Mouse (Mus musculus): ENCODE results near the gene CT030661.1.
"Not testable (repeated sequence)": the region's sequence is repeated elsewhere in the genome, so short reads cannot be mapped to it uniquely, and the experiment has no call there.

Gene CT030661.1

GRCm38 (mm10) chr17:22314730-22315226, at the start of gene CT030661.1:
Gene CT030661.1 (minus strand): TSS chr17:22314837.
- in situ Hi-C loops (cut with MboI; ENCODE audit: low pct_unique_long_range_greater_than_20kb in 1 of 2, low sequenced_read_pairs in 2 of 2, unreplicated experiment in 1 of 2), result loop anchor here in 1 of 2 experiments (10.0 kb wide), 1 partner anchor 150 kb away; the partner anchor contains the start of gene Zfp947

- in situ Hi-C loops (cut with MboI; ENCODE audit: low pct_unique_long_range_greater_than_20kb in 1 of 2, low sequenced_read_pairs in 2 of 2, unreplicated experiment in 1 of 2), result no loop called here
Observed at GRCm38 (mm10) chr17:22363895-22364294, 49.3 kb upstream of the CT030661.1 start.

GRCm38 (mm10) chr17:22361101-22361781, 46.6 kb upstream of the CT030661.1 start, which contains the start of the genes Zfp944 and Zfp758:
Gene Zfp944 (minus strand): TSS chr17:22361400.
Gene Zfp758 (plus strand): TSS chr17:22361453.
- in situ Hi-C loops (cut with MboI; ENCODE audit: low pct_unique_long_range_greater_than_20kb in 1 of 2, low sequenced_read_pairs in 2 of 2, unreplicated experiment in 1 of 2), result not testable (repeated sequence)

- in situ Hi-C loops (cut with MboI; ENCODE audit: low pct_unique_long_range_greater_than_20kb in 1 of 2, low sequenced_read_pairs in 2 of 2, unreplicated experiment in 1 of 2), result no loop called here
Observed at GRCm38 (mm10) chr17:22360572-22360971, 45.9 kb upstream of the CT030661.1 start.

- in situ Hi-C loops (cut with MboI; ENCODE audit: low pct_unique_long_range_greater_than_20kb in 1 of 2, low sequenced_read_pairs in 2 of 2, unreplicated experiment in 1 of 2), result loop anchor here in 1 of 2 experiments (5.0 kb wide), 1 partner anchor 65 kb away; no protein-coding TSS in a partner anchor
Observed at GRCm38 (mm10) chr17:22352794-22353193, 38.2 kb upstream of the CT030661.1 start.

GRCm38 (mm10) chr17:22315247-22315646, 610 bp upstream of the CT030661.1 start:
- in situ Hi-C loops (cut with MboI; ENCODE audit: low pct_unique_long_range_greater_than_20kb in 1 of 2, low sequenced_read_pairs in 2 of 2, unreplicated experiment in 1 of 2), result loop anchor here in 1 of 2 experiments (10.0 kb wide), 1 partner anchor 150 kb away; the partner anchor contains the start of gene Zfp947

GRCm38 (mm10) chr17:22314219-22314618, 418 bp downstream of the CT030661.1 start:
- in situ Hi-C loops (cut with MboI; ENCODE audit: low pct_unique_long_range_greater_than_20kb in 1 of 2, low sequenced_read_pairs in 2 of 2, unreplicated experiment in 1 of 2), result loop anchor here in 1 of 2 experiments (10.0 kb wide), 1 partner anchor 149 kb away; the partner anchor contains the start of gene Zfp947

Data from mouse embryonic stem cell (cell line).